ENCODE assay signal across 8 mouse cellular contexts in genomic region chr8:128519366-128519765, GRCm38 (mm10).
DNase-seq lines count a peak whose midpoint lies in the region; TF ChIP-seq lines count a peak whose summit lies in the region.
"Had no signal": no experiment of that assay in that cellular context is flagged by ENCODE, and none has a peak within 500 bp of the region (broad histone marks: within the 10 kb centered on the region; RNA-seq: fewer than 3 reads in every experiment).

No protein-coding gene starts in this region.

- TF ChIP-seq CTCF in layer of hippocampus, adult 2 months (conservative IDR thresholded peaks at IDR 0.05), result peak; percentile 77

- no peak overlapping the region for H3K4me3 ChIP-seq in layer of hippocampus, adult 2 months

- H3K27ac ChIP-seq in layer of hippocampus, adult 2 months, result no peak overlapping the region
- H3K27ac ChIP-seq: macrophage had no signal

- DNase-seq in layer of hippocampus, adult 2 months (ENCODE audit: low spot score in 2 of 2), result no peak
- no peak for DNase-seq in layer of hippocampus, adult 18-20 months (ENCODE audit: low spot score in 2 of 2)
- peak; percentile 38 for DNase-seq in NIH3T3 (ENCODE audit: low read depth)
- peak; percentile 17 for DNase-seq in embryo, embryonic 9.5 days (ENCODE audit: extremely low spot score)
- DNase-seq in mesoderm, embryonic 11.5 days (ENCODE audit: low read depth, low spot score), result peak; percentile 51
- DNase-seq in cerebellum, postnatal 25 days, result no peak
- no peak for DNase-seq in urinary bladder, postnatal 10 days (ENCODE audit: low spot score)

Comparison
In these comparisons a context has a peak if more than half of its experiments do, and no peak if none do; other contexts are left out.
1. DNase-seq: peak in NIH3T3 (single experiment), embryo, embryonic 9.5 days (single experiment) and mesoderm, embryonic 11.5 days (single experiment); none in layer of hippocampus, adult 2 months (0 of 2), layer of hippocampus, adult 18-20 months (0 of 2), cerebellum, postnatal 25 days (0 of 2) and urinary bladder, postnatal 10 days (single experiment).